ENCODE assay signal across 24 mouse cellular contexts in the genomic region with DNA sequence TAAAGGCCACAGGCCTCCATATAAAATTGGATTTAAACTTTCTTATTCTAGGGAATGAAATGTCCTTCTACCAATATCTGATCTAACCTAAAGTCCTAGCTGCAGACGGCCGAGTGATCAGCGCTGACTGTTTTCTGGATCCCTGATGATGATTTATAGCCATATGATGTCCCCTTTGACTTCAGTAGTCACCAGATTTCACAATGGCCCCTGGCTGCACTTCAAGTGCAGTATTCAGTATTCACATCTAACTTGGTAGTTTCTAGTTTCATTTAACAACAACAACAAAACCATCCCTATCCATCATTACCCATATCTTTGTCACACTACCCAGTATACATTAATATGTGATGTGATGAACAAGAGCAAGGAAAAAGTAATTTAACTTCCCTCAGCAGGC. TPM values are rescaled to one million over a fixed set of nuclear protein-coding genes. Genes with fewer than 3 reads are reported as not detected.
DNase-seq lines count a peak whose midpoint lies in the region; ATAC-seq lines count a peak whose summit lies in the region.
"Had no signal": no experiment of that assay in that cellular context is flagged by ENCODE, and none has a peak within 500 bp of the region (broad histone marks: within the 10 kb centered on the region; RNA-seq: fewer than 3 reads in every experiment).

No protein-coding gene starts in this region.

- H3K27ac ChIP-seq in forebrain, embryonic 15.5 days (replicated peaks), result no peak overlapping the region
- H3K27ac ChIP-seq: forebrain, embryonic 10.5 days; forebrain, embryonic 13.5 days; heart, embryonic 15.5 days; hindbrain, embryonic 10.5 days; hindbrain, embryonic 13.5 days; intestine, embryonic 15.5 days had no signal

- H3K36me3 ChIP-seq in forebrain, embryonic 15.5 days, result peaks cover 4% of the 10 kb centered on the region; the same call in 1 of the 2 replicates
- H3K36me3 ChIP-seq: intestine, embryonic 15.5 days had no signal

- no peak overlapping the region for H3K9ac ChIP-seq in forebrain, embryonic 15.5 days (replicated peaks)
- H3K9ac ChIP-seq: forebrain, embryonic 13.5 days; forebrain, postnatal 0 days; heart, embryonic 12.5 days; heart, embryonic 15.5 days; hindbrain, embryonic 13.5 days; intestine, embryonic 15.5 days had no signal

- peak; percentile 39 to 61 for DNase-seq in adrenal gland, adult (ENCODE audit: inconsistent age in 2 of 2, low spot score in 1 of 2)
- DNase-seq in adrenal gland, postnatal 4 days (ENCODE audit: low spot score in 2 of 2), result no peak
- peak; percentile 5 for DNase-seq in adrenal gland, adult 8-10 months
- peak; percentile 20 for DNase-seq in adrenal gland, postnatal 25 days
- DNase-seq in MN1 (ENCODE audit: low spot score), result no peak
- DNase-seq: cerebellum, adult 11-12 months; cerebellum, adult 8-10 months; cerebellum, postnatal 14 days; forebrain, postnatal 0 days; gastrocnemius, postnatal 25 days; heart, adult 18-20 months; heart, postnatal 10 days; heart, postnatal 36 days; kidney, adult 11 months; kidney, adult 8-10 months had no signal

- no peaks in the 10 kb centered on the region for H3K27me3 ChIP-seq in forebrain, embryonic 15.5 days
- H3K27me3 ChIP-seq: forebrain, embryonic 13.5 days; heart, embryonic 12.5 days; heart, embryonic 15.5 days; hindbrain, embryonic 13.5 days; intestine, embryonic 15.5 days had no signal

- ATAC-seq in forebrain, embryonic 15.5 days (replicated peaks), result no peak
- ATAC-seq: forebrain, embryonic 13.5 days; forebrain, postnatal 0 days; hindbrain, embryonic 16.5 days; intestine, embryonic 15.5 days had no signal

- H3K9me3 ChIP-seq in forebrain, embryonic 15.5 days, result no peaks in the 10 kb centered on the region
- H3K9me3 ChIP-seq: forebrain, embryonic 10.5 days; forebrain, embryonic 13.5 days; heart, embryonic 12.5 days; heart, embryonic 15.5 days; hindbrain, embryonic 10.5 days; hindbrain, embryonic 13.5 days; intestine, embryonic 15.5 days had no signal

- WGBS in forebrain, embryonic 15.5 days, result 96% methylated on average over 3 of the region's 3 CpGs

- H3K4me3 ChIP-seq in forebrain, embryonic 15.5 days, result no peak overlapping the region
- H3K4me3 ChIP-seq: forebrain, embryonic 10.5 days; forebrain, embryonic 13.5 days; heart, embryonic 12.5 days; heart, embryonic 15.5 days; hindbrain, embryonic 10.5 days; hindbrain, embryonic 13.5 days; intestine, embryonic 15.5 days had no signal

- no peaks in the 10 kb centered on the region for H3K4me1 ChIP-seq in forebrain, embryonic 15.5 days
- H3K4me1 ChIP-seq: forebrain, embryonic 10.5 days; forebrain, embryonic 13.5 days; heart, embryonic 12.5 days; heart, embryonic 15.5 days; hindbrain, embryonic 10.5 days; hindbrain, embryonic 13.5 days; intestine, embryonic 15.5 days had no signal

- H3K4me2 ChIP-seq in forebrain, embryonic 15.5 days (replicated peaks), result no peak overlapping the region
- H3K4me2 ChIP-seq: forebrain, embryonic 13.5 days; heart, embryonic 12.5 days; heart, embryonic 15.5 days; hindbrain, embryonic 13.5 days; intestine, embryonic 15.5 days had no signal

RNA-seq across cellular contexts. Expression of gene Eif1ax, which starts 7.5 kb away (rescaled TPM):
- 100 to 1,000 TPM in 1 of 2 experiments, 10 to 100 TPM in 1; 98.6 to 105 TPM for total RNA-seq in adrenal gland, postnatal 4 days (2021)
- 100 to 1,000 TPM in 1 of 4 experiments, 10 to 100 TPM in 3; 68.9 to 106 (median 84.4) TPM for total RNA-seq in adrenal gland, adult 8-10 months (2022)
- total RNA-seq in adrenal gland, postnatal 25 days (2021), result 87.1 and 112 TPM in 2 replicates
- 119 and 127 TPM in 2 replicates for polyA plus RNA-seq in forebrain, embryonic 15.5 days (2015; fragmentation: Nextera tagmentation; extraction: Ambion mirVana)

RNA-seq across cellular contexts. Expression of gene Map7d2, which starts 49.9 kb away (rescaled TPM):
- 1 to 10 TPM; 3.2 to 3.8 TPM for total RNA-seq in adrenal gland, postnatal 4 days (2021)
- total RNA-seq in adrenal gland, adult 8-10 months (2022), result 1 to 10 TPM; 3.1 to 5.7 (median 4.5) TPM
- 1.5 and 2.5 TPM in 2 replicates for total RNA-seq in adrenal gland, postnatal 25 days (2021)
- polyA plus RNA-seq in forebrain, embryonic 15.5 days (2015; fragmentation: Nextera tagmentation; extraction: Ambion mirVana), result 17.4 and 17.9 TPM in 2 replicates

Comparison
In these comparisons a context has a peak if more than half of its experiments do, and no peak if none do; other contexts are left out.
1. DNase-seq: peak in adrenal gland, adult (2 of 2), adrenal gland, adult 8-10 months (single experiment) and adrenal gland, postnatal 25 days (single experiment); none in adrenal gland, postnatal 4 days (0 of 2) and MN1 (single experiment).